Mouse (Mus musculus): ENCODE results near the gene Rassf2.

GRCm38 (mm10) chr2:131970597-131970996 lies 59.5 kb downstream of the Rassf2 start:
- TF ChIP-seq POLR2A (IDR thresholded peaks at IDR 0.05; ENCODE audit: borderline replicate concordance, control insufficient read depth, low read depth, low read length) = no peak
- no peak for TF ChIP-seq CTCF (IDR thresholded peaks at IDR 0.05; ENCODE audit: control insufficient read depth, insufficient read depth, low read length)

All from bone marrow, adult 2 months (tissue).